Mouse (Mus musculus): Measurements from ENCODE around the gene Zfp692.
"Not testable (repeated sequence)": the region's sequence is repeated elsewhere in the genome, so short reads cannot be mapped to it uniquely, and the experiment has no call there.

The Zfp692 gene

GRCm38 (mm10) chr11:58306860-58307308 is at the start of gene Zfp692:
Gene Zfp692, plus strand, starts transcription at chr11:58307069.
- peak; percentile 96 for DNase-seq (ENCODE audit: low spot score)

- no peak for DNase-seq (ENCODE audit: low spot score)
These were observed 49.1 kb upstream of the Zfp692 start for GRCm38 (mm10) chr11:58257816-58258215.

- no peak for DNase-seq (ENCODE audit: low spot score)
These were observed 46.7 kb upstream of the Zfp692 start for GRCm38 (mm10) chr11:58260156-58260555.

- no peak for DNase-seq (ENCODE audit: low spot score)
These were observed 45.0 kb upstream of the Zfp692 start for GRCm38 (mm10) chr11:58261826-58262225.

- DNase-seq (ENCODE audit: low spot score): no peak
These were observed 44.5 kb upstream of the Zfp692 start for GRCm38 (mm10) chr11:58262336-58262735.

- DNase-seq (ENCODE audit: low spot score): no peak
These were observed 43.4 kb upstream of the Zfp692 start for GRCm38 (mm10) chr11:58263516-58263915.

GRCm38 (mm10) chr11:58264546-58264945 is 42.3 kb upstream of the Zfp692 start:
- no peak for DNase-seq (ENCODE audit: low spot score)

- no peak for DNase-seq (ENCODE audit: low spot score)
These were observed 38.6 kb upstream of the Zfp692 start for GRCm38 (mm10) chr11:58268285-58268684.

GRCm38 (mm10) chr11:58274572-58274971 is 32.3 kb upstream of the Zfp692 start, which contains the start of gene 4930438A08Rik:
Gene 4930438A08Rik, plus strand, starts transcription at chr11:58274799.
- DNase-seq (ENCODE audit: low spot score): no peak

GRCm38 (mm10) chr11:58275756-58276155 is 31.1 kb upstream of the Zfp692 start:
- DNase-seq (ENCODE audit: low spot score): no peak

GRCm38 (mm10) chr11:58281970-58282496 is 24.8 kb upstream of the Zfp692 start:
- DNase-seq (ENCODE audit: low spot score): no peak

- no peak for DNase-seq (ENCODE audit: low spot score)
These were observed 24.4 kb upstream of the Zfp692 start for GRCm38 (mm10) chr11:58282518-58282917.

- no peak for DNase-seq (ENCODE audit: low spot score)
These were observed 16.7 kb upstream of the Zfp692 start for GRCm38 (mm10) chr11:58289992-58290682.

GRCm38 (mm10) chr11:58290812-58291211 is 16.1 kb upstream of the Zfp692 start:
- DNase-seq (ENCODE audit: low spot score): no peak

- no peak for DNase-seq (ENCODE audit: low spot score)
These were observed 14.1 kb upstream of the Zfp692 start for GRCm38 (mm10) chr11:58292791-58293190.

GRCm38 (mm10) chr11:58297396-58297795 is 9.5 kb upstream of the Zfp692 start:
- DNase-seq (ENCODE audit: low spot score): no peak

GRCm38 (mm10) chr11:58301057-58301456 is 5.8 kb upstream of the Zfp692 start:
- DNase-seq (ENCODE audit: low spot score): peak; percentile 75

- peak; percentile 97 for DNase-seq (ENCODE audit: low spot score)
These were observed 4.8 kb upstream of the Zfp692 start for GRCm38 (mm10) chr11:58301837-58302754.

GRCm38 (mm10) chr11:58302774-58303445 is 4.0 kb upstream of the Zfp692 start:
- DNase-seq (ENCODE audit: low spot score): no peak

GRCm38 (mm10) chr11:58303594-58303993 is 3.3 kb upstream of the Zfp692 start:
- DNase-seq (ENCODE audit: low spot score): no peak

GRCm38 (mm10) chr11:58305299-58305698 is 1.6 kb upstream of the Zfp692 start:
- not testable (repeated sequence) for DNase-seq (ENCODE audit: low spot score)

All from layer of hippocampus, adult 11-12 months (tissue).